Mouse (Mus musculus): ENCODE results near the gene Siah2. TPM values are rescaled to one million over a fixed set of nuclear protein-coding genes. Genes with fewer than 3 reads are reported as not detected.
A peak's percentile ranks its signal among the peaks of the same experiment; 100 is the strongest.

The Siah2 gene
- polyA plus RNA-seq, 1 experiment from 2014 or later, result 8.4 TPM

DNA sequence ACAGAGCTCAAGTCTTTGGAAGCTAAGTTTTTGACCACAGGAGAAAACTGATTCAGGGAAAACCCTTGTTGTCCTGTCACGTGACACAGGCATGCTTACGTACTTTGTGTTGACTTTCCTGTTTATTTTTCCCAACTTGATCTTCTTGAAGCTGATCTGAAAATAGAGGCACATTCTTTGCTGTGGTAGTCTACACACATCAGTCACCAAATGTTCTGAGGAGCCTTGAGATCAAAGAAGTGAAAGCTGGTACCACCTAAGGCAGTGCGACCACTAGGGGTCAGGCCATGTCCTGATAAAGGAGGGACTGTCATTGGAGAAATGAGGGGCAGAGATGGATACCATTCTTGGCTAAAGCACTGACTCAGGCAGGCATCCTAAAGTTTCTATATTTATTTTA lies 34.8 kb upstream of the Siah2 start:
- WGBS, result 42% methylated on average over 3 of the region's 3 CpGs
- H3K9me3 ChIP-seq (ENCODE audit: control insufficient read depth, low read length), result no peaks in the 10 kb centered on the region
- H3K4me2 ChIP-seq (ENCODE audit: low read length), result no peak overlapping the region
- H3K4me3 ChIP-seq (ENCODE audit: control insufficient read depth in 1 of 2, insufficient read depth in 1 of 2, low read depth in 1 of 2, low read length in 2 of 2), result no peak overlapping the region
- no peaks in the 10 kb centered on the region for H3K4me1 ChIP-seq (ENCODE audit: control insufficient read depth in 2 of 2, insufficient read depth in 2 of 2, low read length in 2 of 2)
- no peak overlapping the region for H3K9ac ChIP-seq (ENCODE audit: low read length)
- H3K36me3 ChIP-seq (ENCODE audit: control insufficient read depth, insufficient read depth, low read length), result no peaks in the 10 kb centered on the region
- H3K27ac ChIP-seq (replicated peaks in 1 of 2; ENCODE audit: control insufficient read depth in 1 of 2, insufficient read depth in 1 of 2, low read depth in 2 of 2, low read length in 2 of 2), result no peak overlapping the region
- ATAC-seq (ENCODE audit: insufficient number of reproducible peaks, insufficient read depth, low FRiP score, low read depth), result no peak
- no peaks in the 10 kb centered on the region for H3K27me3 ChIP-seq (ENCODE audit: control insufficient read depth, insufficient read depth, low read length)

DNA sequence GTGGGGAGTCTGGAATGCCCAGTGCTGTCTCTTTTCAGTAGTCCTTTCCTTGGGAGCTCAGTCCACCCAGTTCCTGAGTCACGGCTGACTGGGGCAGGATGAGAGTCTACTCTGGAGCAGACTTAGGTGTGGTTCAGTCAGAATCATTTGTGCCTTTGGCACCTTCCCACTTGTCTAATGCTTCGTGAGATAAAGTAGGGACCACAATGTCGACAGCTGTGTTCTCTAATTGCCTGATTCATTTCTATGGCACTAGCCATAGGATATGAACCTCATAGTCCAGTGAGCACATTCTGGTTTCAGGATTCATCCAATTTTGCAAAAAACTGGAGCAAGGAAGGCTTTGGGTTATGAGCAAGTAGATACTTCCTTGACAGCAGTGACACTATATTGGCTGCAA lies 34.2 kb upstream of the Siah2 start:
- no peak for ATAC-seq (ENCODE audit: insufficient number of reproducible peaks, insufficient read depth, low FRiP score, low read depth)
- WGBS, result 65% methylated on average over 3 of the region's 3 CpGs

GRCm38 (mm10) chr3:58724815-58725214 lies 32.6 kb upstream of the Siah2 start:
- no peaks in the 10 kb centered on the region for H3K9me3 ChIP-seq (ENCODE audit: control insufficient read depth, low read length)
- H3K4me3 ChIP-seq (ENCODE audit: control insufficient read depth in 1 of 2, insufficient read depth in 1 of 2, low read depth in 1 of 2, low read length in 2 of 2), result no peak overlapping the region
- H3K27ac ChIP-seq (replicated peaks in 1 of 2; ENCODE audit: control insufficient read depth in 1 of 2, insufficient read depth in 1 of 2, low read depth in 2 of 2, low read length in 2 of 2), result no peak overlapping the region
- no peak overlapping the region for H3K4me2 ChIP-seq (ENCODE audit: low read length)
- no peaks in the 10 kb centered on the region for H3K36me3 ChIP-seq (ENCODE audit: control insufficient read depth, insufficient read depth, low read length)
- no peak overlapping the region for H3K9ac ChIP-seq (ENCODE audit: low read length)
- no peak for ATAC-seq (ENCODE audit: insufficient number of reproducible peaks, insufficient read depth, low FRiP score, low read depth)
- H3K4me1 ChIP-seq (ENCODE audit: control insufficient read depth in 2 of 2, insufficient read depth in 2 of 2, low read length in 2 of 2), result no peaks in the 10 kb centered on the region
- H3K27me3 ChIP-seq (ENCODE audit: control insufficient read depth, insufficient read depth, low read length), result no peaks in the 10 kb centered on the region

More for the DNA sequence above, 34.2 kb upstream of the Siah2 start:
- Histone ChIP-seq H3K9ac (ENCODE audit: low read length) (no peak overlapping the region), H3K9me3 (ENCODE audit: control insufficient read depth, low read length) (no peaks in the 10 kb centered on the region), H3K4me1 (ENCODE audit: control insufficient read depth in 2 of 2, insufficient read depth in 2 of 2, low read length in 2 of 2) (no peaks in the 10 kb centered on the region), H3K27ac (replicated peaks in 1 of 2; ENCODE audit: control insufficient read depth in 1 of 2, insufficient read depth in 1 of 2, low read depth in 2 of 2, low read length in 2 of 2) (no peak overlapping the region), H3K36me3 (ENCODE audit: control insufficient read depth, insufficient read depth, low read length) (no peaks in the 10 kb centered on the region), H3K4me2 (ENCODE audit: low read length) (no peak overlapping the region), H3K4me3 (ENCODE audit: control insufficient read depth in 1 of 2, insufficient read depth in 1 of 2, low read depth in 1 of 2, low read length in 2 of 2) (no peak overlapping the region), H3K27me3 (ENCODE audit: control insufficient read depth, insufficient read depth, low read length) (no peaks in the 10 kb centered on the region)

DNA sequence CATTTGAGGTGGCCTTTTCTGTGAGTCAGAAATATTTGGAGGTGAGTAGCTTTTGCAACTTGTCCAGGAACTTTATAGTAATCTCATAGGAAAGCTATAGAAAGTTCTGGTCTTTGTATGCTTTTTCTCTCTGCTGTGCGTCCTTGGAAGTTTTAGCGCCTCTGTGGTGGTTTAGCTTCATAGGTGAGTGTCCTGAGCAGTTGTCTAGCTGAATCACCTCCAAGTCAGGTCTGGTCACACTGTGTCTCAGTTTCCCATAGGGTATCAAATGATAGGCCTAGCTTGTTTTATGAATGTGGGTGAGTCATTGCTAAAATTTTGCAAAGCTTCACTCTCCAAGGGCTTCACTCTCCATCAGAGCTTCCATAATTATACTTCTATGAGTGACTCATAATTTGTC lies 31.5 kb upstream of the Siah2 start:
- WGBS, result 91% methylated on average over 2 of the region's 2 CpGs

DNA sequence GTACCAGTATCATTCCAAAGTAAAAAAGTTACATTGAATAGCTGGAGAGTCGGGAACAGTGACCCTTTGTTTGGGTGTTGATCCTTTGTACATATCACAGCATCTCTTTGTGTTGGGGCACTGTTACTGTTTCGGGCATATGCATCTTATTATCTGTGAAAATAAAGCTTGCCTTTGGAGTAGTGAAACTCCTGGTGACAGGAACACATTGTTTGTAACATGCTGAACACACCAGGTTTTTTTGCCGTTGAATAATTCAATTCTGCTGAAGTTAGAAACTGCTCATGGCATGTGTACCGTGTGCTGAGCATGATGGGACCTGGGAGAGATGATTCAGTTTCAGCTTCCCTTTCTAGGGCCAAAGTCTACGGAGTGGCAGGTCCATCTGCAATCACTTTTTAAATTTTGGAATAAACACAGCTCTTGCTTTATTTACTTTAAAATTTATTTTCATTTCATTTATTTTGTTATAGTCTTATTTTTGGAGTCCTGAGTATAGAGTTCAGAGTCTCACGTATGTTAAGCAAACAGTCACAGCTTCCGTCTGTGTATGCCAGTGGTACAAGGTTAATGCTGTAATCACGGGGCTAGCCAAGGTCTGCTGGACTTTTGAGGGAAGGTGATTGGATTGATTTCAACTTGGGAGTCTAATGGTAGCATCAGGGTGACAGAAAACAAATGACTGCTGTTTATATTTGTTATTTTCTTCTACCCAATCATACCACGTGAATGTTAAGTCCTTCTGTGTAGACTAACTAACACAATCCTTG lies 27.4 kb upstream of the Siah2 start:
- H3K4me3 ChIP-seq (ENCODE audit: control insufficient read depth in 1 of 2, insufficient read depth in 1 of 2, low read depth in 1 of 2, low read length in 2 of 2), result no peak overlapping the region
- H3K9ac ChIP-seq (ENCODE audit: low read length), result no peak overlapping the region
- H3K36me3 ChIP-seq (ENCODE audit: control insufficient read depth, insufficient read depth, low read length), result no peaks in the 10 kb centered on the region
- ATAC-seq (ENCODE audit: insufficient number of reproducible peaks, insufficient read depth, low FRiP score, low read depth), result no peak
- no peak overlapping the region for H3K27ac ChIP-seq (replicated peaks in 1 of 2; ENCODE audit: control insufficient read depth in 1 of 2, insufficient read depth in 1 of 2, low read depth in 2 of 2, low read length in 2 of 2)
- peaks cover 7% of the 10 kb centered on the region for H3K9me3 ChIP-seq (ENCODE audit: control insufficient read depth, low read length)
- no peaks in the 10 kb centered on the region for H3K27me3 ChIP-seq (ENCODE audit: control insufficient read depth, insufficient read depth, low read length)
- H3K4me1 ChIP-seq (ENCODE audit: control insufficient read depth in 2 of 2, insufficient read depth in 2 of 2, low read length in 2 of 2), result 0 out of 4 replicates have a peak, but pooled peaks cover 0 to 2% of the 10 kb centered on the region in 2 experiments
- WGBS, result 77% methylated on average over 9 of the region's 9 CpGs
- H3K4me2 ChIP-seq (ENCODE audit: low read length), result no peak overlapping the region

More for the DNA sequence above, 31.5 kb upstream of the Siah2 start:
- Histone ChIP-seq H3K27ac (replicated peaks in 1 of 2; ENCODE audit: control insufficient read depth in 1 of 2, insufficient read depth in 1 of 2, low read depth in 2 of 2, low read length in 2 of 2) (no peak overlapping the region), H3K36me3 (ENCODE audit: control insufficient read depth, insufficient read depth, low read length) (no peaks in the 10 kb centered on the region), H3K27me3 (ENCODE audit: control insufficient read depth, insufficient read depth, low read length) (no peaks in the 10 kb centered on the region), H3K4me2 (ENCODE audit: low read length) (no peak overlapping the region), H3K4me1 (ENCODE audit: control insufficient read depth in 2 of 2, insufficient read depth in 2 of 2, low read length in 2 of 2) (no peaks in the 10 kb centered on the region), H3K9me3 (ENCODE audit: control insufficient read depth, low read length) (no peaks in the 10 kb centered on the region), H3K4me3 (ENCODE audit: control insufficient read depth in 1 of 2, insufficient read depth in 1 of 2, low read depth in 1 of 2, low read length in 2 of 2) (no peak overlapping the region), H3K9ac (ENCODE audit: low read length) (no peak overlapping the region)
- ATAC-seq (ENCODE audit: insufficient number of reproducible peaks, insufficient read depth, low FRiP score, low read depth), result no peak

GRCm38 (mm10) chr3:58716705-58717104 lies 24.5 kb upstream of the Siah2 start:
- no peak for ATAC-seq (ENCODE audit: insufficient number of reproducible peaks, insufficient read depth, low FRiP score, low read depth)
- H3K4me3 ChIP-seq (ENCODE audit: control insufficient read depth in 1 of 2, insufficient read depth in 1 of 2, low read depth in 1 of 2, low read length in 2 of 2), result no peak overlapping the region
- H3K4me1 ChIP-seq (ENCODE audit: control insufficient read depth in 2 of 2, insufficient read depth in 2 of 2, low read length in 2 of 2), result peaks cover 3 to 11% of the 10 kb centered on the region in 2 experiments
- no peak overlapping the region for H3K27ac ChIP-seq (replicated peaks in 1 of 2; ENCODE audit: control insufficient read depth in 1 of 2, insufficient read depth in 1 of 2, low read depth in 2 of 2, low read length in 2 of 2)
- 53% methylated on average over 2 of the region's 2 CpGs for WGBS
- H3K4me2 ChIP-seq (ENCODE audit: low read length), result no peak overlapping the region
- H3K9me3 ChIP-seq (ENCODE audit: control insufficient read depth, low read length), result peaks cover 17% of the 10 kb centered on the region
- H3K27me3 ChIP-seq (ENCODE audit: control insufficient read depth, insufficient read depth, low read length), result no peaks in the 10 kb centered on the region
- no peaks in the 10 kb centered on the region for H3K36me3 ChIP-seq (ENCODE audit: control insufficient read depth, insufficient read depth, low read length)
- H3K9ac ChIP-seq (ENCODE audit: low read length), result no peak overlapping the region

- H3K27ac ChIP-seq (replicated peaks in 1 of 2; ENCODE audit: control insufficient read depth in 1 of 2, insufficient read depth in 1 of 2, low read depth in 2 of 2, low read length in 2 of 2), result no peak overlapping the region
- no peak overlapping the region for H3K4me3 ChIP-seq (ENCODE audit: control insufficient read depth in 1 of 2, insufficient read depth in 1 of 2, low read depth in 1 of 2, low read length in 2 of 2)
- no peaks in the 10 kb centered on the region for H3K27me3 ChIP-seq (ENCODE audit: control insufficient read depth, insufficient read depth, low read length)
- H3K36me3 ChIP-seq (ENCODE audit: control insufficient read depth, insufficient read depth, low read length), result no peaks in the 10 kb centered on the region
- no peak overlapping the region for H3K4me2 ChIP-seq (ENCODE audit: low read length)
- H3K9me3 ChIP-seq (ENCODE audit: control insufficient read depth, low read length), result peaks cover 17% of the 10 kb centered on the region
- H3K9ac ChIP-seq (ENCODE audit: low read length), result no peak overlapping the region
- WGBS, result 39% methylated on average over 2 of the region's 2 CpGs
- H3K4me1 ChIP-seq (ENCODE audit: control insufficient read depth in 2 of 2, insufficient read depth in 2 of 2, low read length in 2 of 2), result peaks cover 3 to 11% of the 10 kb centered on the region in 2 experiments
- ATAC-seq (ENCODE audit: insufficient number of reproducible peaks, insufficient read depth, low FRiP score, low read depth), result no peak
These were observed 22.6 kb upstream of the Siah2 start for GRCm38 (mm10) chr3:58714767-58715166.

DNA sequence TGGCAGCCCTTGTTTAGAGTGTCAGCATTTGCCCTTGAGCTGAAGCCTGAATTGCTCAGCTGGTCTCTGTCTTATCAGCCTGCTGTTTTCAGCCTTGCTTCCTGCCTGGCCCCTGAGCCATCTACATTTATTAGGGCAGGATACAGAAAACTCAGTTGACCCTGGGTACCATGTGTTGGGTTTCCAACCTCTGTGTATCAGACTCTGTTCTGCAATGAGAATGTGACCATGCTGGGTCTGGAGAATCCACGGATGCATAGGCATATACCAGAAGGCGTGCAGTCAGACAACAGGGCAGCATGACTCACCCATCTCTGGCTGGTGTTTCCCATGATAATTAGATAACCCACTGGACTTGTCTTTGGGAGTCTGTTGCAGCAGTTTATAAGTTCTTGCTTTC lies 21.8 kb upstream of the Siah2 start:
- Histone ChIP-seq H3K27me3 (ENCODE audit: control insufficient read depth, insufficient read depth, low read length) (no peaks in the 10 kb centered on the region), H3K9ac (ENCODE audit: low read length) (no peak overlapping the region), H3K9me3 (ENCODE audit: control insufficient read depth, low read length) (peaks cover 17% of the 10 kb centered on the region), H3K4me3 (ENCODE audit: control insufficient read depth in 1 of 2, insufficient read depth in 1 of 2, low read depth in 1 of 2, low read length in 2 of 2) (no peak overlapping the region), H3K4me1 (ENCODE audit: control insufficient read depth in 2 of 2, insufficient read depth in 2 of 2, low read length in 2 of 2) (peaks cover 3 to 11% of the 10 kb centered on the region in 2 experiments), H3K27ac (replicated peaks in 1 of 2; ENCODE audit: control insufficient read depth in 1 of 2, insufficient read depth in 1 of 2, low read depth in 2 of 2, low read length in 2 of 2) (peak overlapping the region; percentile 40 to 53; a peak in 3 of 4 replicates), H3K36me3 (ENCODE audit: control insufficient read depth, insufficient read depth, low read length) (no peaks in the 10 kb centered on the region), H3K4me2 (ENCODE audit: low read length) (no peak overlapping the region)
- no peak for ATAC-seq (ENCODE audit: insufficient number of reproducible peaks, insufficient read depth, low FRiP score, low read depth)
- 4% methylated on average over 2 of the region's 2 CpGs for WGBS
